Mouse (Mus musculus): Measurements from ENCODE around the gene Gm29582.
"Not testable (repeated sequence)": the region's sequence is repeated elsewhere in the genome, so short reads cannot be mapped to it uniquely, and the experiment has no call there.

The Gm29582 gene

DNA sequence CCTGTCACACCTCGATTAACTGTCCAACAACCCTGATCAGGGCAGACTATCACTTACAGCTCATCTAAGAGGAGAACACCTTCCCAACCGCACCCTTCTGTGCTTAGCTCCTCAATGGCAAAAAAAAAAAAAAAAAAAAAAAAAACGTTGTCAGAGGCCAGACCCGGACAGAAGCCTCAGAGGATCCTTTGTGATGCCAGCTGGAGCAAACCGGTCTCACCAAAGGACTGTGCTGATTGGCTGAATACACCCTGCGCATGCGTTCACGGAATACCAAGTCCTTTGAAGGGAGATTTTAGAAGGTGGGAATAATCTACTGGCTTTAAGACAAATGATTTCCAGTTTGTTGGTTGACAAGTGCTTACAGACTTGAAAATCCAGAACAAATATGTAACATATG is at the start of gene Gm29582:
Gm29582 (minus strand) TSS at position 101 of the 400 bp plus-strand sequence.
- not testable (repeated sequence) for DNase-seq (ENCODE audit: low read depth)

Data from c-Kit-positive CD71-positive TER-119-negative erythroid progenitor cells, embryonic 14.5 days (primary cell).